Mouse (Mus musculus) cerebellum, adult 2 months (tissue): Measurements from ENCODE around the gene Phyh.

Experiments used
- CTCF ChIP-seq: fragments of 200-500 bp; IDR thresholded peaks from 2 replicates; pipeline ENCODE4 v1.5.1; 2011; ENCODE audit warnings: low read depth, mild to moderate bottlenecking, control low read depth, low read length, moderate library complexity, borderline replicate concordance; ENCODE audit not compliant: insufficient read depth
- POLR2A ChIP-seq: fragments of 200-500 bp; IDR thresholded peaks from 2 replicates; pipeline ENCODE4 v1.6.1; 2011; ENCODE audit warnings: low read length, control low read depth, borderline replicate concordance; ENCODE audit not compliant: insufficient read depth

GRCm38 (mm10) chr2:4916037-4916436 lies 2.8 kb upstream of the Phyh start:
- no peak for TF ChIP-seq CTCF
- no peak for TF ChIP-seq POLR2A
